Mouse (Mus musculus) G1E-ER4 (cell line): Measurements from ENCODE around the gene Arfgef2. TPM values are rescaled to one million over a fixed set of nuclear protein-coding genes. Genes with fewer than 3 reads are reported as not detected.

Experiments used
- GATA1 ChIP-seq: IDR thresholded peaks from one replicate; pipeline ENCODE4 v1.8.0; 2012; ENCODE audit warnings: low read length, inconsistent platforms
- polyA plus RNA-seq: library from polyadenylated mRNA; stranded (reverse); fragments of >175 nt; gene quantifications from 2 replicates; pipeline ENCODE4 v1.2.3, GENCODE M21; 2012

The Arfgef2 gene
- 9.3 and 9.8 TPM in 2 replicates for polyA plus RNA-seq

DNA sequence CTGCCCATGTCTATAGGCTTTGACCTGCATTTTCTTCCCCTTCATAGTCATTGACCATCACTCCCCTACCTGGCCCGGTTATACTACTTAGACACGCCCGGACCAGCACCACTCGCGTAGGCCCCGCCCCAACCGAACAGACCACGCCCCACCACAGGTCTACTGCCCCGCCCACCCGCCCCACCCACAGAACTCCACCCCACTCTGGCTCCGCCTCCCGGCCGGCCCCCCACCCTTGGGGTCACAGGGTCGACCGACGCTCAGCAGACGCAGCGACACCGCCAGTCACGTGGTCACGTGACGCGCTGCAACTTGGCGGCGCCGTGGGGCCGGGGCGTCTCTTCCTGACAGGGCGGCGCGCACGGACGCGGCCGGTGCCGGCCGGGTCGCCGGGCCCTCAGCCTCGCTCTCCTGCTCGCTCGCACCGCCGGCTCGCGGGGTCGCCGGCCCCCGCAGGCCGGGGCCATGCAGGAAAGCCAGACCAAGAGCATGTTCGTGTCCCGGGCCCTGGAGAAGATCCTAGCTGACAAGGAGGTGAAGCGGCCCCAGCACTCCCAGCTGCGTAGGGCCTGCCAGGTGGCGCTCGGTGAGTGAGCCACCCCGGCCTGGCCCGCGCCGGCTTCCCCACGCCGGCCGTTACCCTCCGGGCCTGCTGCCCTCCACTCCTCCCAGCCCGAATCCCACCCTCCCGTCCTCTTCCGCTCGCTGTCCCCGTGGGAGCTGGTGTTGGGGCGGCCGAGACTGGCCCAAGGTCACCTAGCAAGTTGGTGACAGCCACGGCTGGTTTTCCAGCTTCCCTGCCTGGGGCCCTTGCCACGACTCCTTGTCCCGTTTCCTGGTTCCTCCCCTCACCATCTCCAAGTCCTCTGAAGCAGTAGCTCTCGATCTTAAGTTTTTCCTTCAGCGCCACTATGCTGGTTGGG lies at the start of gene Arfgef2:
TSS of gene Arfgef2 (plus strand) at position 339 of the 923 bp plus-strand sequence.
- no peak for TF ChIP-seq GATA1

DNA sequence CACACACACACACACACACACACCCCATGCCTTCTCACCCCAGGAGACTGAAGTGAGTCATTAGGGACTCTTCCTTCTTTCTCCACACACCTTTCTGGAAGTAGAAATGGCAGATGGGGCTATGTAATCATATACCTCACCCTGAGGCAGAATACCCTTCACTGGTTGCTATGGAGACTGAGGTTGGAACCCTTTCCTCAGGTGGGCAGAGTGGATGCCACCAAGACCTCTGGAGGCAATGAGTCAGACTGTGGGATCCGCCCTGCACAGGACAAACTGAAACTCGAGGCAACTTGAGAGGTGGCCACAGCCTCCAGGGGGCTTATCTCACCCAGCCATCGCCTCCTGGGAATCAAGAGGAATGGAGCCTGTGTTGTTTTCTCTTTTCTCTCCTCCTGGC lies 47.4 kb upstream of the Arfgef2 start:
- TF ChIP-seq GATA1 = no peak

DNA sequence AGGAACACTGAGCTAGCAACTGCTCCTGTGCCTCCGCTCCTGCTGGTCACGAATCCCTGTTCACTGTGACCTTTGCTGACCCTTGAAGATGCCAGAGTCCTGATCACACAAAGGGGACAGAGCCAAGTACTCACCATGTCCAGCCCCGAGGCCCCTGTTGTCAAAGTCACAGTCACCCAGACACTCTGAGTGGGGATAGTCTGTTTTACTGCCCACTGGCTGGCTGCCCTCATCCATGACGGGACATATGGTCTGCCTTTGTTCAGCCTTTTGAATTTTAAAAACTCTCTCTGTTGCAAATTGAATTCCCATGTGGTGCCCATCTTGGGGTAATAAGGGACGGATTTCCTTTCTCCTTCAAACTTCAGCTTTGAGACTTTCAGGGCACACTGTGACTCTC lies 41.3 kb upstream of the Arfgef2 start:
- TF ChIP-seq GATA1 = no peak

DNA sequence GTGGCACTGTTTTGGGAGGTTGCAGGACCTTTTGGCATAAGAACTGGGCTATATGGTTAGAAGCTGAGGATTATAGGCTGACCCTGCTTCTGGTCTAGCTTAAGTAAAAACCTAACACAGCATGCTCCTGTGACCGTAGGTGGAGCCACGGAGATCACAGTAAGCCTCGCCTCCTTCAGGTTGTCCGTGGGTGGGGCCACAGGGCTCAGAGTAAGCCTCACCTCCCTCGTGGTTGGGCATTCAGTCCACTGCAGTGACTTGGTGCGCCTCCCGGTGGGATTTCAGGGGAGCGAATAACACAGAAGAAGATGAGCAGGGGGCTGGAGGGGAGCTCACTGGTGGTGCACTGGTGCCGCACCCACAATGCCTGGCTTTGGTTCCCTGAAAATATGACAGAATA lies 37.8 kb upstream of the Arfgef2 start:
- TF ChIP-seq GATA1 = no peak

DNA sequence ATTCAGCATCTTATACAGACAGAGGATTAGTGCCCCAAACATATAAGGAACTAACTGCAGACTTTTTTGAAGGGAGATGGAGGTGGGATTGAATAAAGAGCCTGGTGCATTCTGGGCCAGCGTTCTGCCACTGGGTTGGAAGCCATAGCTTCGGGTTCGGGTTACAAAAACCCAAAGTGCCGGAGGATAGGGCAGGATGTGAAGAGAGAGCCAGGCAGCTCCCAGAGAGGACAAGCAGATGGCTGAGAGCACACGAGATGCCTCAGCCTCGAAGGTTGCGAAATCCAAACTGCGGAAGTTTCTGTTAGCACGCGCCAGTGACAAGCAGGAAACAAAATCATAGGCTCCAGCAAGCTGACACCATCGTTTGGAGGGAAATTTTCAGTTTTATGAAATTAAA lies 34.0 kb upstream of the Arfgef2 start:
- TF ChIP-seq GATA1 = no peak

DNA sequence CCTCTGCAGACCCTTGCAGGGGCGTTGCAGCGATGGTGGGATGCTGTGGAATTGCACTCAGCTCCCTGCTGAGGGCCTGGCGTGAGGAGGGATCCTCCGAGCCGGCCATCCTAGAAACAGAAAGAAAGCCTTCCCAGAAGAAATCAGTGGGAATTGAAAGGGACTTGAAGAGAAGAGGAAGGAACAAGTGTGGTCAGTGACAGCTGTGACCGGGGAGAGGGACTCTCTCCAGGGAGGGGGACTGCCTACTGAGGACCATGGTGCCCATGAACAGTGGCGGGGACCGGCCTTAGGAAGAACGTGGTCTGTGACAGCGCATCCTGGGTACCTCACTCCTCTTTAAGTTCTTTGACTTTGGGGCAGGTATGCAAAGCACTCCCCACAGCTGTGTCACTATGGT lies 31.8 kb upstream of the Arfgef2 start:
- TF ChIP-seq GATA1 = no peak

DNA sequence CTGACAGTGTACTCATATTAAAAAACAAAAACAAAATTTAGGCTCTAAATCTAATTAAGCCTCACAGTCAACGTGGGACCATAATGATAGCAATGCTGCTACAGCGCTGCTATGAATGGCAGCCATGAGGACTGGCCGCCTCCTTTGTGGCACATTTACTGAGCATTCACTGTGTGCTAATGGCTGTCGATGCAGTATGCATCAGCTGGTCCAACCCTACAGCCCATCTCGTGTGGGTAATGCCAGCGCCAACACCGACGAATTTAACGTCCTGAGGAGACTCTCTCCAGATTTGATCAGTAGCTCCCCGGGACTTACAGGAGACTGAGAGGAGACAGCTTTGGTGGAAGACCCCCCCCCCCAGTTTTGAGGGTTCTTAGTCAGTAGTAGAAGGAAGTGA lies 31.1 kb upstream of the Arfgef2 start:
- no peak for TF ChIP-seq GATA1

DNA sequence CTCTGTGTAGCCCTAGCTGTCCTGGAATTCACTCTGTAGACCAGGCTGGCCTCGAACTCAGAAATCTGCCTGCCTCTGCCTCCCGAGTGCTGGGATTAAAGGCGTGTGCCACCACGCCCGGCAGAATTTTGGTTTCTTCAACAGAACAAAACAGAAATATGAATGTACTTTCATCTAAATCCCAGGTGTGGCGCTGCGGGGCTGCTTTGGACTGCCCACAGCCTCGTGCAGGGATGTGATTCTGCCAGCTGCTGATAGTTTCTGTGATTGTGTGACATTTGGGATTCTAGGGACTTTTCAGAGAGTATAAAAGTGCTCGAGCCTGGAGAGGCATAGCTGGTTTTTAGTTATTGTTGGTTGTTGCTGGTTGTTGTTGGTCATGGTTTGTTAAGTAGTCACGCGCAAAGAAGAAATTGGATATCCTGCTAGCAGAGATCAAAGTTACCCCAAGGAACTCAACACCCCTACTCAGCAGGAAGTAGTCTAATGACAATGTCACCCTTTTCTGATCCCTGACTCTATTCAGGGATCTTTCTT lies 30.0 kb upstream of the Arfgef2 start:
- no peak for TF ChIP-seq GATA1

DNA sequence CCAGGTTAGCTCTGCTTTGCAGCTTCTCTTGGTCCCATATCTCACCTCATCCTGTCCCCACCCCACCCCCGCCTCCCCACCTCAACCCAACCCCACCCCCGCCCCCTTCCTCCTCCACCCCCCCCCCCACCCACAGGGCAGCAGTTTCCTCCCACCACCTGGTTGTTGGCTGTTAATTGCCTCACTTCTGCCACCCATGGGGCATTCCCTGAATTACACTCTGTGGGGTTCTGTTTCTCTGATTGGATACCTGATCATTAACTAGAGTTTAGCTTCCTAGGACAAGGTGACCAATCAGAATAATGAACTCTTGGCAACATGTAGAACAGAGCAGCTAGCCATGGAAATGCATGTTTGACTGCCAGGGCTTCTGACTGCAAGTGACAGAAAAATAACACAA lies 29.1 kb upstream of the Arfgef2 start:
- TF ChIP-seq GATA1 = no peak

DNA sequence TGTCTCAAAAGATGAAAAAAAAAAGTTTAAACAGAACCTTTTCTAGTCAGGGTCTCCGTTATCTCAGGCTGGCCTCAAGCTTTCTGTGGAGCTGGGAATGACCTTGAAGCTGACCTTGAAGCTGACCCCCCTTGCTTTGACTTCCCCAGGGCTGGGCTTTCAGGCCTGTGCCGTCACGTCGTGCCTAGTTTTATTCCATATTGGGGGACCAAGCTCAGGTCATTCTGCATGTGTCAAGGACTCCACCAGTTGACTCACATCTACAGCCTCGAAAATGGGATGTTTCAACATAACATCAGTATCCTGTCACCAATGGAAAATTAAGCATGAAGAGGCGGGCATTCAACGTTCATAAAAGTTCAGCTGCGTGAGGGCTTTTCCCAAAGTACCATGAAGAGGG lies 25.4 kb upstream of the Arfgef2 start:
- no peak for TF ChIP-seq GATA1

DNA sequence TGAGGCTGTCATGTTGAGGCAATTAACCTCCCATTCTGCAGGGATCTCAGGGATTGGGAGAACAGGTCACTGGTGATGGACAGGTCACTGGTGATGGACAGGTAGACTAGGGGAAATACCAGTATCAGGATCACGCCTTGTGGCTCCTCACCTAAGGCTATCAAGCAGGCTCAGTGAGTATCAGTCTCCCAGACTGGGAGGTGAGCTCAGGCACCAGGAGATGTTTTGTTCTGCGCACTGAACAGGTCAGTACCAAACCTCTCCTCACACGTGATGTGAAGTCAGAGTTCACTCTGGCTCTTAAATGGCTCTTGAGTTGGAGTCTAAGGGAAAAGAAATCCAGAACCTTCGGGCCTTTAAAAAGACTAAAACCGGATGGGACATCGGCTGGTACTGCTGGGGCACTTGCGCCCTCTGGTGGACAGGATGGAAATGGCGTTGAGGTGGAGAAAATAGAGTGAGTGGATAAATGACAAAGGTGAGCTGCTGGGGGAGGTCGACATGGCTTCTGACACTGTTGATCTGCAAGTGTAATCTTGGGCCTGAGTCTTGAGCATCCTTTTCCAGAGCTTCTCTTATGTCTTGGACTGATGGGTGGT lies 24.3 kb upstream of the Arfgef2 start:
- TF ChIP-seq GATA1 = no peak

DNA sequence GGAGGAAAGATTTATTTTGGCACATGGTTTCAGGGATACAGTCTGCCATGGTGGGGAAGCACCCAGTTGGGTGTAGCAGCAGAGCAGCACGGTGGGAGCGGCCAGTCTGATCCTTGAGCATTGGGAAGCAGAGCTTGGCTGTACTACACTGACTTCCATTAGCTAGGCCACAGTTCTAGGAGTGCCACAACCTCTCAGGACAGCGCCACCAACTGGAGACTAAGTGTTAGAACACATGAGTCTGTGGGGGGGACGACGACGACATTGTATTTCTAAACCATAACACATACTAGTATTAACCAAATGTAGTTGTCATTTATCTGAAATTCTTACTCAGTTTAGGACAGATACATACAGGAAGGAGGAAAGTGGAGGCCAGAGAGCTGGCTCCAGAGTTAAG lies 21.0 kb upstream of the Arfgef2 start:
- TF ChIP-seq GATA1 = no peak

DNA sequence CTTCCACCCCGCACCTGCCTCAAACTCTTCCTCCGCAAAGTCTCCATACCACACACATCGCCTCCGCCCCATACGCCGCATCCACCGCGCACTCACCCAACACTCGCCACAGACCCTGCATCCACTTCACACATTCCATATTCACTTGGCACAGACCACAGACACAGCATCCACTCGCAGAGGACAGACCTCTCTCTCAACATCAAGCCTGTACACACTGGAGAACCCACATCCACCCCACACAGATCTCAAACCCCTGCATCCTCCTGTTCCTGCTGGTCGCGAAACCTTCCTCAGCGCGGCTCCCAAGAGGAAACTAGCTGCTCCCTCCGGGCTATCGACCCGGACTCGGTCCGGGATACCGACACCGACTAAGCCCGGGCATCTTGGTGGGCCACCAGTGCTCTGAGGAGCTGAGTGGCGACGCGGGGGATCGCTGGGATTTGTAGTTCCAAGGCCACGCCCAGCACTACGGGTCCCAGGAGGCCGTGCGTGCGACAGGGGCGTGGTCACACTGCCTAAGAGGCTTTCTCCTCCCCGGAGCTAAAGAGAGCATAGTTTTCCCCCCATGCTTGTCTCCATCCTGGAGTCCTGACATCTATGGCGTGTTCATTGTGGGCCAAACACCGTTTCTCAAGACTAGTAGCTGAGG lies 18.9 kb upstream of the Arfgef2 start:
- TF ChIP-seq GATA1 = no peak

DNA sequence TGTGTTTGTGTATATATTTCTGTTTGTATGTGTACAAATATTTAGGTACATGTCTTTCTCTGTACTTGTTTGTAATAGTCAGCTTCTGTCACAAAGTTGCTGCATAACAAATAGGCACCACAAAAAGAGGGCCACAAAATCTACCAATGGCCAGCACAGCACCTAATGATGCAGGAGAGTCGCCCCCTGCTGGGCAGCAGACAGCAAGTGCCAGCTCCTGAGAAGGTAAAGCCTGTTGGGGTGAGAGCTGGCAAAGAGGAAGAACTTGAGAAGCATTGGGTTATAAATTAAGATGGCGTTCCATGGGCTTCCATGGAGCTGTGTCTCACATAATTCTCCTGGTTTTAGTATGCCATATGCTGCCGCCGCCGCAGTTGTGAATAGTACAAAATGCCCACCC lies 13.7 kb upstream of the Arfgef2 start:
- no peak for TF ChIP-seq GATA1

DNA sequence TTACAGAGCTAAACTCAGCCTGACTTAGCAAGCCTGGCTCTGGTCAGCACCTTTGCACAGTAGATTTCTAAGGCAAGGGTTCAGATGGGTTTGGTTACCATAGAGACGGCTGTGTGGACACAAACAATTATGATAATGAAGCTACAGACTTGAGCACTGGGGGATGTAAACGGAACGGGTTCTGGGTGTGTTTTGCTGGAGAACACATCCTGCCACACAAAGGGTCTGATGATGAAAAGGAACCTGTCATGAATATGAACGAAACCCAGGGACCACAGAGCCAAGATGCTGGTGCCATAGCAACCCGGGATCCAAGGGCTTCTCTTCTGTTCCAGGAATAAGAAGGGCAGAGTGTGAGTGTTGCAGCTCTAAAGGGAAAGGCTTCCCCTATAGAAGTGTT lies 13.0 kb upstream of the Arfgef2 start, which contains the start of gene Trp53rkb:
TSS of gene Trp53rkb (plus strand) at position 177 of the 400 bp plus-strand sequence.
- no peak for TF ChIP-seq GATA1

DNA sequence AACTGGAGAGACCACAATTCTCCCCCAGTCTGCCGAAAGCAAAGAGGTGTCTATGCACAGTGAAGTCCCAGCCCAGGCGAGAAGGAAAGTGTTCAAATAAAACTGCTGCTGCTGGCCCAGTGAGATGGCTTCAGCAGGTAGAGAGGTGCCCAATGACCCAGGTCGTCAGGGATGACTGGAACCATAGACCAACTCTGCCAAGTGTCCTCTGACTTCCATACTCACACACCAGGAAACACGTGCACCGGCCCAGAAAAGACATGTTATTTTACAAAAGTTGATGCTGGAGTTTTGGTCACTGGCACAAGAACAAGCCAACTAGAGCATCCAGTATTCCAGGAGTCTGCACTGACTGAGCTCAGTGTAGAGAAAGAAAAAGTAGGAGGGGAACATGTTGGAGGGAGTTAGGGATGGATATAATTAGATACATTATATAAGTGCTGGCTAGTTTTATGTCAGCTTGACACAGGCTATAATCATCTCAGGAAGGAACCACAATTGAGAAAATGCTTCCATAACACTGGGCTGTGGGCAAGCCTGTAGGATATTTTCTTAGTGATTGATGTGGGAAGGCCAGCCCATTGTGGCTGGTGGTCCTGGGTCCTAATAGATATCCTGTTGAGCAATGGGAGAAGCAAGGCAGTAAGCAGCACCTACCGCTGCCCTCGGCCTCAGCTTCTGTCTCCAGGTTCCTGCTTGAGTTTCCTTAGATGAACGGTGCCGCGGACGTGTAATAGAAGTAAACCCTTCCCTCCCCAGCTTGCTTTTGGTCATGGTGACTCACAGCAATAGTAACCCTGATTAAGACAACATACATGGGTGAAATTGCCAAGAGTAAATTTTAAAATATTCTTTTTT lies 5.5 kb upstream of the Arfgef2 start:
- TF ChIP-seq GATA1 = no peak
